Mouse (Mus musculus) liver, embryonic 14.5 days (tissue): ENCODE results near the gene Vmn2r20. TPM values are rescaled to one million over a fixed set of nuclear protein-coding genes. Genes with fewer than 3 reads are reported as not detected.
A peak's percentile ranks its signal among the peaks of the same experiment; 100 is the strongest.
"Not testable (repeated sequence)": the region's sequence is repeated elsewhere in the genome, so short reads cannot be mapped to it uniquely, and the experiment has no call there.

Experiments
- ATAC-seq: fragments of 200-750 bp; cut with Nextera tagmentation; 2 replicates; pipeline ENCODE4 v1.8.0; 2017; ENCODE audit warnings: moderate number of reproducible peaks, mild to moderate bottlenecking, moderate library complexity; ENCODE audit not compliant: insufficient read depth
- DNase-seq, 3 experiments: peaks; one replicate each; pipeline ENCODE4 v3.0.0-alpha.2; 2012 to 2013; ENCODE audit warnings: low read depth in 3 of 3, low spot score in 3 of 3
- H3K27ac ChIP-seq: fragments of 300-500 bp; sonication (generic); 2 replicates; pipeline ENCODE4 v1.5.1; 2014; ENCODE audit warnings: moderate library complexity, mild to moderate bottlenecking, control low read depth, inconsistent platforms
- H3K27me3 ChIP-seq: fragments of 300-500 bp; sonication (generic); 2 replicates; pipeline ENCODE4 v1.6.1; 2014; ENCODE audit warnings: mild to moderate bottlenecking, low read length, moderate library complexity; ENCODE audit not compliant: control insufficient read depth, insufficient read depth
- H3K36me3 ChIP-seq: fragments of 300-500 bp; sonication (generic); replicated peaks from 2 replicates; pipeline ENCODE4 v1.6.1; 2014; ENCODE audit warnings: low read depth; ENCODE audit not compliant: control insufficient read depth, insufficient read depth
- H3K4me1 ChIP-seq, 2 experiments: fragments of 200-500 bp in 1 of 2; fragments of 300-500 bp in 1 of 2; sonication (generic) in 1 of 2; replicated peaks; 2 replicates each; pipeline ENCODE4 v1.6.1; 2012 to 2014; ENCODE audit warnings: antibody characterized with exemption in 1 of 2, inconsistent platforms in 1 of 2, low read length in 1 of 2; ENCODE audit not compliant: control insufficient read depth in 2 of 2, insufficient read depth in 2 of 2
- H3K4me2 ChIP-seq: fragments of 300-500 bp; sonication (generic); 2 replicates; pipeline ENCODE4 v1.6.1; 2014; ENCODE audit warnings: low read depth, mild to moderate bottlenecking, control low read depth, moderate library complexity
- H3K4me3 ChIP-seq, 2 experiments: fragments of 200-500 bp in 1 of 2; fragments of 300-500 bp in 1 of 2; sonication (generic) in 1 of 2; 2 replicates each; pipeline ENCODE4 v1.5.1; 2012 to 2014; ENCODE audit warnings: low read depth in 2 of 2, low read length in 2 of 2, mild to moderate bottlenecking in 2 of 2, control low read depth in 1 of 2, inconsistent platforms in 1 of 2, moderate library complexity in 1 of 2; ENCODE audit not compliant: insufficient read depth in 1 of 2
- H3K9ac ChIP-seq: fragments of 300-500 bp; sonication (generic); replicated peaks from 2 replicates; pipeline ENCODE4 v1.6.1; 2014; ENCODE audit warnings: mild to moderate bottlenecking, control low read depth, moderate library complexity
- H3K9me3 ChIP-seq: fragments of 300-500 bp; sonication (generic); 2 replicates; pipeline ENCODE4 v1.6.1; 2016; ENCODE audit warnings: low read length, mixed read lengths; ENCODE audit not compliant: control insufficient read depth
- CTCF ChIP-seq: IDR thresholded peaks from 2 replicates; pipeline ENCODE4 v1.5.1; 2016; ENCODE audit warnings: antibody characterized with exemption, low read depth, control low read depth
- EP300 ChIP-seq: IDR thresholded peaks from 2 replicates; pipeline ENCODE4 v1.6.1; 2016; ENCODE audit warnings: antibody characterized with exemption, low read depth
- WGBS: fragments of 180-500 bp; shearing (Covaris S2); extraction: QIAGEN DNeasy Blood & Tissue Kit; methylation state at CpG from one replicate; pipeline ENCODE4 v1.1.7; 2014; ENCODE audit not compliant: insufficient replicate concordance; 5-methylcytosine and 5-hydroxymethylcytosine counted together
- polyA plus RNA-seq, 2 experiments: library from polyadenylated mRNA; depleted of rRNA in 1 of 2; stranded (reverse) in 1 of 2; unstranded in 1 of 2; fragments of >200 nt; fragmentation: Nextera tagmentation in 1 of 2; extraction: Ambion mirVana in 1 of 2; gene quantifications; 2 replicates each; pipeline versions ENCODE4 v1.2.1 to v1.2.3; 2012 to 2014

The Vmn2r20 gene
- polyA plus RNA-seq (2012; rRNA removed) (not detected in 2 replicates), polyA plus RNA-seq (2014; fragmentation: Nextera tagmentation; extraction: Ambion mirVana) (not detected in 2 replicates)

DNA sequence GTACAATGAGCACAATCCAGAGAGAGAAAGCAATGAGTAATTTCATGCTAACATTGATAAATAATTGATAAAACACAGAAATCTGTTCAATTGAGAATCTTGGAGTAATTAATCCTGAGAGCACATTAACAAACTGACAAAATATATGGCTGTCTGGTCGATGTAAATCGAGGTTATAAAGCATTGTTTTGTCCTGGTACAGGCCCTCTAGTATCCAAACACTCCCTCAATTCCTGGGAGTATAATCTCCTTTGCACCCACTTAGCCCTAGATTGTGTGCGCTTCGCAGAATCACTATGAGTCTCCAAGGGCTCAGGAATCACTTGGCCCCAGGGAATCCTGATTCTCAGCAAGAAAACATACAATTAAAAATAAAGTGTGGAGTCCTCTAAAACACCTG lies at the start of gene Vmn2r20:
Gene Vmn2r20 (minus strand): TSS at position 101 of the 400 bp plus-strand sequence.
- not testable (repeated sequence) for H3K27ac ChIP-seq, H3K4me2 ChIP-seq, H3K4me3 ChIP-seq, H3K9me3 ChIP-seq, H3K27me3 ChIP-seq, H3K4me1 ChIP-seq, ATAC-seq, H3K36me3 ChIP-seq, DNase-seq, H3K9ac ChIP-seq
- WGBS: no CpG with 5 or more reads among the region's 4 CpGs

DNA sequence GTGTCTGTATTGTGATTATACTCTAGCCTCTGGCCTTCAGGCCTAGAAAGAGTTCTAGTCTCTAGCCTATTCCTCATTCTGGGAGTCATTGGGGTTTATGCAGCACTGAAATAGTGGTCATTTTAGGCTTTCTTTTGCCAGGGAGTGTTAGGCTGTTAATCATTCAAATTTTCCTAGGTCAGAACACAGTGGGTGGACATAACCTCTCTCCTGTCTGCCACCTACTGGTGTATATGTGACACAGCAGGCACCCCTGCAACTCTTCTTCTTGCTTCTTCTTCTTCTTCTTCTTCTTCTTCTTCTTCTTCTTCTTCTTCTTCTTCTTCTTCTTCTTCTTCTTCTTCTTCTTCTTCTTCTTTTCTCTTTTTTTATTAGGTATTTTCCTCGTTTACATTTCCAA lies 6.5 kb upstream of the Vmn2r20 start:
- not testable (repeated sequence) for H3K27ac ChIP-seq, H3K4me2 ChIP-seq, H3K4me3 ChIP-seq, H3K9ac ChIP-seq, H3K36me3 ChIP-seq, H3K4me1 ChIP-seq, DNase-seq, H3K27me3 ChIP-seq, H3K9me3 ChIP-seq
- no CpG with 5 or more reads among the region's 1 CpGs for WGBS
- peak; percentile 48; the same call in 1 of the 2 replicates for ATAC-seq

DNA sequence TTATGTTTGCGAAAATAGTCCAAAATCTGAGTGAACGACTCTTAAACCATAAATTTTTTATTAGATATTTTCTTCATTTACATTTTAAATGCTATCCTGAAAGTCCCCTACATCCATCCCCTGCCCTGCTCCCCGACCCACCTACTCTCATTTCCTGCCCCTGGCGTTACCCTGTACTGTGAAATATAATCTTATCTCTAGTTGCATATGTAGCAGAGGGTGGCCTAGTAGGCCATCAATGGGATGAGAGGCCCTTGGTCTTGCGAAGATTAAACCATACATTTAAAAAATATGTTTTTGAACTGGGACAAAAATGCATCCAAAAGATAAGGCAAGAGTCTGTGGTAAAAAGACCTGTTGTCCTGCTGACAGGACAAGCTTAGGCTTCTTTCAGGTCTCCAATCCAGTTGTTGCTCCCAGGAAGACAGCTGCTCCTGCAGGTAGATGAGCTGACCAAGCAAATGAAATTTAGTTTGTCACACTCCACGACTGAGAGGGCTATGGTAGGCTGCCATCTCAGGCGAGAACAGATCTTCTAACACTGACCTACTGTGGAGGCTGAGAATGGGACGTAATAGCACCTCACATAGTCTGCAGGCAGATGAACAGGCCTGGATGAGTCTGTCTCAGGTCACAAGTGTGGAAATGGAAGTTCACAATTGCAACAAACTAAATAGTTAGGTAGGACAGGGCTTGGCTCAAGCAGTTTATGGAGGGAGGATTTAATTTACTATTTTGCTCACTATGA lies 10.8 kb downstream of the Vmn2r20 start:
- WGBS: no CpG with 5 or more reads among the region's 8 CpGs
- H3K9ac ChIP-seq, DNase-seq, H3K36me3 ChIP-seq, H3K27ac ChIP-seq, H3K4me1 ChIP-seq, H3K4me3 ChIP-seq, H3K9me3 ChIP-seq, H3K27me3 ChIP-seq, H3K4me2 ChIP-seq: not testable (repeated sequence)
- peak; percentile 89 for ATAC-seq

DNA sequence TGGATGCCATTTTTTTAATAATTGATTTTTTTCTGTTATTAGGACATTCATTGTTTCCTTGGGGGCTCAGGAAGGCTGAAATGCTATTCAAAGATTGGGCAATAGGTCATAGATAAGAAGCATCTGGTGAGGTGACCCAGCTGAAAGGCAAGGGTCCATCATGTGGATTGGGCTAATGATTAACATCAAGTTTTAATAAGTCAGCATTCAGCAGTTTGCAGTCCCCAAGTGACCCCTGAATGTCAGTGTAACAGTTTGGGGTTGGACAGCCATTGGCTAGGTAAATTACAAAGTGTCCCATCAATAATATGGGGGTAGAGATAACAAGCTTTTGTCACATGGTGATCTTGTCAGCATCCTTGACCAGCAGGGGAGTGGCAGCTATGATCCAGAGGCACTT lies 29.1 kb downstream of the Vmn2r20 start:
- H3K36me3 ChIP-seq, H3K9ac ChIP-seq, DNase-seq, H3K27me3 ChIP-seq, H3K4me3 ChIP-seq, ATAC-seq, H3K27ac ChIP-seq, H3K4me1 ChIP-seq, H3K4me2 ChIP-seq, H3K9me3 ChIP-seq: not testable (repeated sequence)

DNA sequence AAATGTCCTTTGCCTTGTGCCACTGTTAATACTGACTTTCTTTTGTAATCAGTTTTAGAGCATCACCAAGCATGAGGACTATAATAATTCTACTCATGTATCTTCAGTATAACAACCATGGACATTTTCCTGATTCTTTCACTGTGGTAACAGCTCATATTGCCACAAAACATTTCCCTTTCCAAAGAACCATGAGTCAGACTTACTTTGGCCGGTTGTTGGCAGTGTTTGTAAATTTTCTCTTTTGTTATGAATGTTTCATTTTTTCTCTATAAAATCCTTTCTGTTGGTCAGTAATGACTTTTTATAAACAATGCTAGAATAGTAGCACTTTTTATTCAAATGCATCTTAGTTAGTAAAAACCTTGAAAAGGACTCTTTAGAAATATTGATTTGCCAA lies 71.8 kb downstream of the Vmn2r20 start:
- Histone ChIP-seq H3K27me3 (no peaks in the 10 kb centered on the region), H3K36me3 (no peaks in the 10 kb centered on the region), H3K4me1 (no peaks in the 10 kb centered on the region), H3K4me2 (no peak overlapping the region), H3K9ac (no peak overlapping the region), H3K4me3 (no peak overlapping the region), H3K9me3 (no peaks in the 10 kb centered on the region), H3K27ac (no peak overlapping the region)
- no peak for TF ChIP-seq EP300
- TF ChIP-seq CTCF: no peak
- DNase-seq (no peak), ATAC-seq (no peak)
- WGBS: 59% methylated on average over 1 of the region's 1 CpGs
